Comparison of ENCODE assay signal across 10 mouse cellular contexts in the genomic region with DNA sequence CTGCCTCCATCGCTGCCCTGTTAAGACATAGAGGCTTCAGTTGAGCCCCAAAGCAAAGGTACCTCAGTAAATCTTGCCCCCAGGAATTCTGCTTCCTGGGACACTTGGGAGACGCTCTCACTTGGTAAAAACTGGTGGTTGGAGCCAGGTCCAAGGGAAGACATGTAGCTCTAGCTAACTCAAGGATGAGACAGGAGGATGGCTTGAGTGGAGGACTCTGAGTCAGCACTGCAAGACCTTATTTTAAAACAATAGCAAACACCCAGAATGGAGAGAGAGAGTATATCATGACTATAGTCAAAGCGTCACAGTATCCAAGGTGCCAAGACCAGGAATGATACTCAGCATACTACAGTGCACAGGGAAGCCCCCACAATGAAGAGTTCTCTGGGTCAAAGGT. TPM values are rescaled to one million over a fixed set of nuclear protein-coding genes. Genes with fewer than 3 reads are reported as not detected.
DNase-seq lines count a peak whose midpoint lies in the region; ATAC-seq lines count a peak whose summit lies in the region.
"Had no signal": no experiment of that assay in that cellular context is flagged by ENCODE, and none has a peak within 500 bp of the region (broad histone marks: within the 10 kb centered on the region; RNA-seq: fewer than 3 reads in every experiment).

No protein-coding gene starts in this region.

- no peak for ATAC-seq in intestine, embryonic 14.5 days (replicated peaks; ENCODE audit: low FRiP score, low TSS enrichment, low read depth)
- ATAC-seq in intestine, embryonic 16.5 days: no peak
- no peak for ATAC-seq in embryonic facial prominence, embryonic 13.5 days (ENCODE audit: insufficient number of reproducible peaks, insufficient read depth, low FRiP score, low TSS enrichment, low read depth)
- ATAC-seq in midbrain, embryonic 16.5 days: no peak

- H3K27me3 ChIP-seq in intestine, embryonic 14.5 days (replicated peaks; ENCODE audit: control insufficient read depth, insufficient read depth, low read length): no peaks in the 10 kb centered on the region
- no peaks in the 10 kb centered on the region for H3K27me3 ChIP-seq in intestine, embryonic 16.5 days (replicated peaks; ENCODE audit: control insufficient read depth, insufficient read depth, low read length)
- no peaks in the 10 kb centered on the region for H3K27me3 ChIP-seq in embryonic facial prominence, embryonic 13.5 days
- no peaks in the 10 kb centered on the region for H3K27me3 ChIP-seq in limb, embryonic 10.5 days (ENCODE audit: low read depth, poor library complexity, severe bottlenecking)
- no peaks in the 10 kb centered on the region for H3K27me3 ChIP-seq in midbrain, embryonic 16.5 days (ENCODE audit: control insufficient read depth, insufficient read depth, low read depth, low read length)
- H3K27me3 ChIP-seq: kidney, embryonic 15.5 days had no signal

- peaks cover 17% of the 10 kb centered on the region for H3K4me1 ChIP-seq in intestine, embryonic 14.5 days (replicated peaks; ENCODE audit: control insufficient read depth, insufficient read depth, low read length)
- H3K4me1 ChIP-seq in intestine, embryonic 16.5 days (ENCODE audit: control insufficient read depth, insufficient read depth, low read length): peaks cover 4% of the 10 kb centered on the region
- peaks cover 44% of the 10 kb centered on the region for H3K4me1 ChIP-seq in embryonic facial prominence, embryonic 13.5 days
- peaks cover 46% of the 10 kb centered on the region for H3K4me1 ChIP-seq in limb, embryonic 10.5 days
- peaks cover 40% of the 10 kb centered on the region for H3K4me1 ChIP-seq in midbrain, embryonic 16.5 days (ENCODE audit: control insufficient read depth, insufficient read depth, low read length)

- 79% methylated on average over 3 of the region's 3 CpGs for WGBS in intestine, embryonic 14.5 days
- WGBS in intestine, embryonic 16.5 days: 87% methylated on average over 3 of the region's 3 CpGs
- 88% methylated on average over 3 of the region's 3 CpGs for WGBS in embryonic facial prominence, embryonic 13.5 days
- 95% methylated on average over 3 of the region's 3 CpGs for WGBS in limb, embryonic 10.5 days
- 88% methylated on average over 3 of the region's 3 CpGs for WGBS in midbrain, embryonic 16.5 days

- H3K9me3 ChIP-seq in intestine, embryonic 14.5 days (ENCODE audit: control insufficient read depth, low read length): no peaks in the 10 kb centered on the region
- no peaks in the 10 kb centered on the region for H3K9me3 ChIP-seq in intestine, embryonic 16.5 days (ENCODE audit: control insufficient read depth, low read length)
- no peaks in the 10 kb centered on the region for H3K9me3 ChIP-seq in embryonic facial prominence, embryonic 13.5 days
- no peaks in the 10 kb centered on the region for H3K9me3 ChIP-seq in limb, embryonic 10.5 days (replicated peaks)
- no peaks in the 10 kb centered on the region for H3K9me3 ChIP-seq in midbrain, embryonic 16.5 days (replicated peaks; ENCODE audit: control insufficient read depth, low read length, poor library complexity, severe bottlenecking)
- H3K9me3 ChIP-seq: kidney, embryonic 15.5 days had no signal

- H3K36me3 ChIP-seq in intestine, embryonic 14.5 days (ENCODE audit: control insufficient read depth, insufficient read depth, low read length): 0 out of 2 replicates have a peak, but pooled peaks cover 3% of the 10 kb centered on the region
- no peaks in the 10 kb centered on the region for H3K36me3 ChIP-seq in intestine, embryonic 16.5 days (ENCODE audit: control insufficient read depth, insufficient read depth, low read length)
- H3K36me3 ChIP-seq in embryonic facial prominence, embryonic 13.5 days: no peaks in the 10 kb centered on the region; the same call in 1 of the 2 replicates
- peaks cover 45% of the 10 kb centered on the region for H3K36me3 ChIP-seq in limb, embryonic 10.5 days
- no peaks in the 10 kb centered on the region for H3K36me3 ChIP-seq in midbrain, embryonic 16.5 days (ENCODE audit: control insufficient read depth, insufficient read depth, low read length)

- no peak overlapping the region for H3K9ac ChIP-seq in intestine, embryonic 14.5 days (ENCODE audit: low read length)
- H3K9ac ChIP-seq in intestine, embryonic 16.5 days (ENCODE audit: low read depth, low read length): no peak overlapping the region
- H3K9ac ChIP-seq in embryonic facial prominence, embryonic 13.5 days: no peak overlapping the region
- 0 out of 2 replicates have a peak overlapping the region, but pooled peaks have one; percentile 7 for H3K9ac ChIP-seq in midbrain, embryonic 16.5 days (ENCODE audit: low read depth, low read length)

- H3K4me3 ChIP-seq in intestine, embryonic 14.5 days (ENCODE audit: low read depth, low read length): no peak overlapping the region
- no peak overlapping the region for H3K4me3 ChIP-seq in intestine, embryonic 16.5 days (ENCODE audit: low read length)
- H3K4me3 ChIP-seq in embryonic facial prominence, embryonic 13.5 days: peak overlapping the region; percentile 96; the same call in 1 of the 2 replicates
- peak overlapping the region; percentile 82 for H3K4me3 ChIP-seq in limb, embryonic 10.5 days
- H3K4me3 ChIP-seq in midbrain, embryonic 16.5 days (ENCODE audit: low read depth, low read length): peak overlapping the region; percentile 97

- no peak for DNase-seq in intestine, embryonic 14.5 days (ENCODE audit: low spot score)
- no peak for DNase-seq in limb, embryonic 10.5 days (ENCODE audit: low spot score)
- DNase-seq in left cerebral cortex, postnatal 14 days (ENCODE audit: low spot score in 2 of 2): no peak
- DNase-seq in spleen, adult 12 weeks (ENCODE audit: low spot score): no peak
- no peak for DNase-seq in kidney, postnatal 25 days
- DNase-seq: gastrocnemius, adult 2 months had no signal

- no peak overlapping the region for H3K27ac ChIP-seq in intestine, embryonic 14.5 days (ENCODE audit: low read depth)
- H3K27ac ChIP-seq in intestine, embryonic 16.5 days (ENCODE audit: low read length): no peak overlapping the region
- H3K27ac ChIP-seq in embryonic facial prominence, embryonic 13.5 days: no peak overlapping the region
- H3K27ac ChIP-seq in limb, embryonic 10.5 days: no peak overlapping the region
- no peak overlapping the region for H3K27ac ChIP-seq in midbrain, embryonic 16.5 days (ENCODE audit: low read length)
- H3K27ac ChIP-seq: gastrocnemius, adult 2 months; kidney, embryonic 15.5 days had no signal

- intact Hi-C loops in left cerebral cortex, postnatal 14 days (cut with DNase I): loop anchor here (5.0 kb wide), 3 partner anchors 45 to 120 kb away; partner anchors contain the start of gene Mnd1

- H3K4me2 ChIP-seq in intestine, embryonic 14.5 days (ENCODE audit: low read length): peak overlapping the region; percentile 95; the same call in 1 of the 2 replicates
- H3K4me2 ChIP-seq in intestine, embryonic 16.5 days (ENCODE audit: low read depth, low read length): no peak overlapping the region
- H3K4me2 ChIP-seq in embryonic facial prominence, embryonic 13.5 days: peak overlapping the region; percentile 97
- H3K4me2 ChIP-seq in midbrain, embryonic 16.5 days (ENCODE audit: low read length): peak overlapping the region; percentile 90

RNA-seq across cellular contexts. Expression of gene Tmem131l, which starts 2.4 kb away (rescaled TPM):
- polyA plus RNA-seq in intestine, embryonic 14.5 days (2014; fragmentation: Nextera tagmentation; extraction: Ambion mirVana): 49.9 and 52.8 TPM in 2 replicates
- 18.2 and 19.8 TPM in 2 replicates for polyA plus RNA-seq in intestine, embryonic 16.5 days (2015; fragmentation: Nextera tagmentation; extraction: Ambion mirVana)
- polyA plus RNA-seq in embryonic facial prominence, embryonic 13.5 days (2015; fragmentation: Nextera tagmentation; extraction: Ambion mirVana): 65.7 and 67.4 TPM in 2 replicates
- 79.5 and 84.5 TPM in 2 replicates for polyA plus RNA-seq in limb, embryonic 10.5 days (2016; fragmentation: Nextera tagmentation; extraction: Ambion mirVana)
- 53.8 and 64.8 TPM in 2 replicates for polyA plus RNA-seq in midbrain, embryonic 16.5 days (2015; fragmentation: Nextera tagmentation; extraction: Ambion mirVana)
- total RNA-seq in left cerebral cortex, postnatal 14 days (2021): 10 to 100 TPM; 29.6 to 35.8 TPM

Comparison
In these comparisons a context has a peak if more than half of its experiments do, and no peak if none do; other contexts are left out.
1. H3K4me3 ChIP-seq: peak in embryonic facial prominence, embryonic 13.5 days (single experiment), limb, embryonic 10.5 days (single experiment) and midbrain, embryonic 16.5 days (single experiment); none in intestine, embryonic 14.5 days (single experiment) and intestine, embryonic 16.5 days (single experiment).